ENCODE assay signal across 14 mouse cellular contexts in genomic region chr17:63685956-63686355, GRCm38 (mm10).
A peak's percentile ranks its signal among the peaks of the same experiment; 100 is the strongest.
DNase-seq lines count a peak whose midpoint lies in the region; ATAC-seq lines count a peak whose summit lies in the region.
"Had no signal": no experiment of that assay in that cellular context is flagged by ENCODE, and none has a peak within 500 bp of the region (broad histone marks: within the 10 kb centered on the region; RNA-seq: fewer than 3 reads in every experiment).

No protein-coding gene starts in this region.

- H3K27ac ChIP-seq in forebrain, embryonic 14.5 days (ENCODE audit: low read depth, low read length) = no peak overlapping the region
- H3K27ac ChIP-seq in forebrain, embryonic 10.5 days = no peak overlapping the region
- H3K27ac ChIP-seq in midbrain, embryonic 14.5 days (replicated peaks; ENCODE audit: low read depth, low read length) = no peak overlapping the region
- no peak overlapping the region for H3K27ac ChIP-seq in midbrain, embryonic 11.5 days (ENCODE audit: low read depth, low read length)
- H3K27ac ChIP-seq: heart, embryonic 13.5 days had no signal

- no peak overlapping the region for H3K9ac ChIP-seq in forebrain, embryonic 14.5 days (ENCODE audit: low read length)
- H3K9ac ChIP-seq in midbrain, embryonic 14.5 days (replicated peaks; ENCODE audit: low read length) = no peak overlapping the region
- no peak overlapping the region for H3K9ac ChIP-seq in midbrain, embryonic 11.5 days (ENCODE audit: low read length)
- H3K9ac ChIP-seq: heart, embryonic 13.5 days; lung, embryonic 14.5 days had no signal

- WGBS in forebrain, embryonic 14.5 days = 20% methylated on average over 4 of the region's 4 CpGs
- WGBS in forebrain, embryonic 10.5 days = 39% methylated on average over 4 of the region's 4 CpGs
- 49% methylated on average over 4 of the region's 4 CpGs for WGBS in midbrain, embryonic 14.5 days
- WGBS in midbrain, embryonic 11.5 days = 70% methylated on average over 4 of the region's 4 CpGs

- H3K27me3 ChIP-seq in forebrain, embryonic 14.5 days (replicated peaks; ENCODE audit: control insufficient read depth, insufficient read depth, low read length) = no peaks in the 10 kb centered on the region
- H3K27me3 ChIP-seq in forebrain, embryonic 10.5 days (ENCODE audit: poor library complexity, severe bottlenecking) = no peaks in the 10 kb centered on the region
- H3K27me3 ChIP-seq in midbrain, embryonic 14.5 days (ENCODE audit: control insufficient read depth, insufficient read depth, low read length) = no peaks in the 10 kb centered on the region
- H3K27me3 ChIP-seq in midbrain, embryonic 11.5 days (ENCODE audit: control insufficient read depth, insufficient read depth, low read length) = no peaks in the 10 kb centered on the region
- H3K27me3 ChIP-seq: heart, embryonic 13.5 days had no signal

- no peaks in the 10 kb centered on the region for H3K36me3 ChIP-seq in forebrain, embryonic 14.5 days (ENCODE audit: control insufficient read depth, insufficient read depth, low read length)
- no peaks in the 10 kb centered on the region for H3K36me3 ChIP-seq in forebrain, embryonic 10.5 days (replicated peaks)
- no peaks in the 10 kb centered on the region for H3K36me3 ChIP-seq in midbrain, embryonic 14.5 days (ENCODE audit: control insufficient read depth, insufficient read depth, low read length)
- no peaks in the 10 kb centered on the region for H3K36me3 ChIP-seq in midbrain, embryonic 11.5 days (ENCODE audit: control insufficient read depth, insufficient read depth, low read length)
- H3K36me3 ChIP-seq: heart, embryonic 13.5 days had no signal

- peak; percentile 11 for DNase-seq in forebrain, embryonic 14.5 days (ENCODE audit: low spot score)
- no peak for DNase-seq in forebrain, embryonic 10.5 days (ENCODE audit: extremely low spot score, low spot score)
- DNase-seq in midbrain, embryonic 14.5 days = peak; percentile 62
- no peak for DNase-seq in midbrain, embryonic 11.5 days (ENCODE audit: low spot score, missing footprints)
- DNase-seq in kidney, postnatal 36 days = peak; percentile 12 to 16
- peak; percentile 56 for DNase-seq in retina, postnatal 1 day
- DNase-seq in ovary, adult 18-20 months (ENCODE audit: low spot score) = no peak
- DNase-seq in layer of hippocampus, adult 8-10 months (ENCODE audit: low spot score in 2 of 2) = no peak
- DNase-seq: embryo, embryonic 11 days; gastrocnemius, postnatal 10 days; layer of hippocampus, adult 9-11 months; lung, embryonic 14.5 days; right cerebral cortex, postnatal 14 days had no signal

- no peaks in the 10 kb centered on the region for H3K9me3 ChIP-seq in forebrain, embryonic 14.5 days (replicated peaks; ENCODE audit: control insufficient read depth, low read length)
- no peaks in the 10 kb centered on the region for H3K9me3 ChIP-seq in forebrain, embryonic 10.5 days
- H3K9me3 ChIP-seq in midbrain, embryonic 14.5 days (ENCODE audit: control insufficient read depth, low read length) = no peaks in the 10 kb centered on the region
- no peaks in the 10 kb centered on the region for H3K9me3 ChIP-seq in midbrain, embryonic 11.5 days (ENCODE audit: control insufficient read depth, low read length)
- H3K9me3 ChIP-seq: heart, embryonic 13.5 days had no signal

- no peak for ATAC-seq in forebrain, embryonic 14.5 days
- 0 out of 2 replicates have a peak, but pooled peaks have one; percentile 37 for ATAC-seq in midbrain, embryonic 14.5 days (ENCODE audit: low FRiP score, low TSS enrichment)
- no peak for ATAC-seq in midbrain, embryonic 11.5 days (ENCODE audit: low FRiP score)

- no peaks in the 10 kb centered on the region for H3K4me1 ChIP-seq in forebrain, embryonic 14.5 days (ENCODE audit: control insufficient read depth, insufficient read depth, low read length)
- H3K4me1 ChIP-seq in forebrain, embryonic 10.5 days = peaks cover 13% of the 10 kb centered on the region
- H3K4me1 ChIP-seq in midbrain, embryonic 14.5 days (ENCODE audit: control insufficient read depth, insufficient read depth, low read length) = no peaks in the 10 kb centered on the region
- H3K4me1 ChIP-seq in midbrain, embryonic 11.5 days (ENCODE audit: control insufficient read depth, insufficient read depth, low read length) = no peaks in the 10 kb centered on the region

- no peak overlapping the region for H3K4me3 ChIP-seq in forebrain, embryonic 14.5 days (ENCODE audit: low read depth, low read length)
- H3K4me3 ChIP-seq in forebrain, embryonic 10.5 days = no peak overlapping the region
- H3K4me3 ChIP-seq in midbrain, embryonic 14.5 days (replicated peaks; ENCODE audit: low read depth, low read length) = no peak overlapping the region
- H3K4me3 ChIP-seq in midbrain, embryonic 11.5 days (ENCODE audit: low read depth, low read length) = no peak overlapping the region
- H3K4me3 ChIP-seq: heart, embryonic 13.5 days had no signal

- no peak overlapping the region for H3K4me2 ChIP-seq in forebrain, embryonic 14.5 days (ENCODE audit: low read length)
- H3K4me2 ChIP-seq in midbrain, embryonic 14.5 days (ENCODE audit: low read length) = no peak overlapping the region
- no peak overlapping the region for H3K4me2 ChIP-seq in midbrain, embryonic 11.5 days
- H3K4me2 ChIP-seq: heart, embryonic 13.5 days; lung, embryonic 14.5 days had no signal

Comparison
In these comparisons a context has a peak if more than half of its experiments do, and no peak if none do; other contexts are left out.
1. DNase-seq: peak in forebrain, embryonic 14.5 days (single experiment), midbrain, embryonic 14.5 days (single experiment), kidney, postnatal 36 days (2 of 2) and retina, postnatal 1 day (single experiment); none in forebrain, embryonic 10.5 days (single experiment), midbrain, embryonic 11.5 days (single experiment), ovary, adult 18-20 months (single experiment) and layer of hippocampus, adult 8-10 months (0 of 2).